Mouse (Mus musculus): Measurements from ENCODE around the gene Adamtsl5. TPM values are rescaled to one million over a fixed set of nuclear protein-coding genes. Genes with fewer than 3 reads are reported as not detected.
"Not testable (repeated sequence)": the region's sequence is repeated elsewhere in the genome, so short reads cannot be mapped to it uniquely, and the experiment has no call there.

Gene Adamtsl5
- polyA plus RNA-seq, 1 experiment from 2014 or later: 0.67 TPM

- Histone ChIP-seq H3K4me1 (peaks cover 20% of the 10 kb centered on the region), H3K27ac (no peak overlapping the region), H3K9me3 (no peaks in the 10 kb centered on the region), H3K36me3 (replicated peaks) (no peaks in the 10 kb centered on the region), H3K9ac (no peak overlapping the region), H3K27me3 (replicated peaks) (peaks cover 94% of the 10 kb centered on the region), H3K4me3 (no peak overlapping the region), H3K4me2 (no peak overlapping the region)
- WGBS: 23% methylated on average over 11 of the region's 11 CpGs
- ATAC-seq (replicated peaks): no peak
Measured at GRCm38 (mm10) chr10:80351896-80352295, 3.7 kb upstream of the Adamtsl5 start.

GRCm38 (mm10) chr10:80350292-80350691 lies 2.1 kb upstream of the Adamtsl5 start:
- H3K9ac ChIP-seq: no peak overlapping the region
- WGBS: 5% methylated on average over 7 of the region's 7 CpGs
- no peaks in the 10 kb centered on the region for H3K9me3 ChIP-seq
- no peak overlapping the region for H3K27ac ChIP-seq
- peaks cover 92% of the 10 kb centered on the region for H3K27me3 ChIP-seq (replicated peaks)
- H3K4me3 ChIP-seq: no peak overlapping the region
- peak; percentile 68 for ATAC-seq (replicated peaks)
- peaks cover 9% of the 10 kb centered on the region; the same call in 1 of the 2 replicates for H3K4me1 ChIP-seq
- no peak overlapping the region for H3K4me2 ChIP-seq
- no peaks in the 10 kb centered on the region for H3K36me3 ChIP-seq (replicated peaks)

GRCm38 (mm10) chr10:80348981-80349380 lies 769 bp upstream of the Adamtsl5 start:
- no peak overlapping the region for H3K9ac ChIP-seq
- WGBS: 16% methylated on average over 25 of the region's 26 CpGs
- no peak for ATAC-seq (replicated peaks)

GRCm38 (mm10) chr10:80347514-80347967 lies 671 bp downstream of the Adamtsl5 start:
- H3K36me3 ChIP-seq (replicated peaks): no peaks in the 10 kb centered on the region
- no peak overlapping the region for H3K4me3 ChIP-seq
- no peak overlapping the region for H3K9ac ChIP-seq
- no peaks in the 10 kb centered on the region for H3K9me3 ChIP-seq
- 17% methylated on average over 17 of the region's 17 CpGs for WGBS
- H3K27me3 ChIP-seq (replicated peaks): peaks cover 95% of the 10 kb centered on the region
- no peak overlapping the region for H3K4me2 ChIP-seq
- no peak for ATAC-seq (replicated peaks)
- H3K4me1 ChIP-seq: peaks cover 22% of the 10 kb centered on the region
- no peak overlapping the region for H3K27ac ChIP-seq

More at GRCm38 (mm10) chr10:80348981-80349380, 769 bp upstream of the Adamtsl5 start:
- no peaks in the 10 kb centered on the region for H3K36me3 ChIP-seq (replicated peaks)
- H3K9me3 ChIP-seq: no peaks in the 10 kb centered on the region
- 0 out of 2 replicates have a peak overlapping the region, but pooled peaks have one; percentile 2 for H3K4me2 ChIP-seq
- H3K4me1 ChIP-seq: peaks cover 9% of the 10 kb centered on the region
- H3K27ac ChIP-seq: no peak overlapping the region
- H3K4me3 ChIP-seq: no peak overlapping the region
- H3K27me3 ChIP-seq (replicated peaks): peaks cover 93% of the 10 kb centered on the region

GRCm38 (mm10) chr10:80345929-80346328 lies 2.3 kb downstream of the Adamtsl5 start:
- H3K27me3 ChIP-seq (replicated peaks): peaks cover 97% of the 10 kb centered on the region
- H3K9me3 ChIP-seq; H3K36me3 ChIP-seq (replicated peaks); H3K4me3 ChIP-seq; H3K9ac ChIP-seq; H3K4me2 ChIP-seq; ATAC-seq (replicated peaks); H3K27ac ChIP-seq: not testable (repeated sequence)
- WGBS: 77% methylated on average over 6 of the region's 6 CpGs
- H3K4me1 ChIP-seq: peaks cover 30% of the 10 kb centered on the region

- H3K9me3 ChIP-seq: no peaks in the 10 kb centered on the region
- WGBS: under 1% methylated on average over 16 of the region's 16 CpGs
- H3K27me3 ChIP-seq (replicated peaks): peaks cover 97% of the 10 kb centered on the region
- peaks cover 33% of the 10 kb centered on the region for H3K4me1 ChIP-seq
- ATAC-seq (replicated peaks): no peak
- no peak overlapping the region for H3K4me3 ChIP-seq
- H3K9ac ChIP-seq: no peak overlapping the region
- H3K4me2 ChIP-seq: no peak overlapping the region
- no peaks in the 10 kb centered on the region for H3K36me3 ChIP-seq (replicated peaks)
- H3K27ac ChIP-seq: no peak overlapping the region
Measured at GRCm38 (mm10) chr10:80345122-80345521, 3.1 kb downstream of the Adamtsl5 start.

GRCm38 (mm10) chr10:80344131-80344661 lies 4.0 kb downstream of the Adamtsl5 start:
- Histone ChIP-seq H3K9me3 (no peaks in the 10 kb centered on the region), H3K4me1 (peaks cover 36% of the 10 kb centered on the region)

GRCm38 (mm10) chr10:80343425-80343895 lies 4.8 kb downstream of the Adamtsl5 start:
- Histone ChIP-seq H3K27ac (no peak overlapping the region), H3K4me1 (peaks cover 30% of the 10 kb centered on the region), H3K4me2 (peak overlapping the region; percentile 56), H3K9ac (no peak overlapping the region), H3K4me3 (peak overlapping the region; percentile 32), H3K36me3 (replicated peaks) (no peaks in the 10 kb centered on the region), H3K27me3 (replicated peaks) (peaks cover 81% of the 10 kb centered on the region), H3K9me3 (no peaks in the 10 kb centered on the region)
- WGBS: 24% methylated on average over 13 of the region's 13 CpGs
- peak; percentile 16; the same call in 1 of the 2 replicates for ATAC-seq (replicated peaks)

More at GRCm38 (mm10) chr10:80344131-80344661, 4.0 kb downstream of the Adamtsl5 start:
- Histone ChIP-seq H3K9ac (no peak overlapping the region), H3K4me3 (no peak overlapping the region), H3K4me2 (no peak overlapping the region), H3K36me3 (replicated peaks) (no peaks in the 10 kb centered on the region), H3K27ac (no peak overlapping the region), H3K27me3 (replicated peaks) (peaks cover 88% of the 10 kb centered on the region)
- ATAC-seq (replicated peaks): no peak
- WGBS: 38% methylated on average over 9 of the region's 9 CpGs

- H3K27me3 ChIP-seq (replicated peaks): peaks cover 75% of the 10 kb centered on the region
- peak; percentile 65 for ATAC-seq (replicated peaks)
- no peaks in the 10 kb centered on the region for H3K36me3 ChIP-seq (replicated peaks)
- 0% methylated on average over 30 of the region's 33 CpGs for WGBS
- no peaks in the 10 kb centered on the region for H3K9me3 ChIP-seq
- H3K9ac ChIP-seq: no peak overlapping the region
- peaks cover 27% of the 10 kb centered on the region for H3K4me1 ChIP-seq
- H3K4me3 ChIP-seq: peak overlapping the region; percentile 32
- H3K4me2 ChIP-seq: peak overlapping the region; percentile 56
- H3K27ac ChIP-seq: no peak overlapping the region
Measured at GRCm38 (mm10) chr10:80342749-80343424, 5.3 kb downstream of the Adamtsl5 start.

GRCm38 (mm10) chr10:80342305-80342748 lies 5.9 kb downstream of the Adamtsl5 start:
- Histone ChIP-seq H3K9ac (no peak overlapping the region), H3K4me3 (peak overlapping the region; percentile 32), H3K4me1 (peaks cover 27% of the 10 kb centered on the region), H3K4me2 (peak overlapping the region; percentile 56), H3K27me3 (replicated peaks) (peaks cover 70% of the 10 kb centered on the region), H3K36me3 (replicated peaks) (no peaks in the 10 kb centered on the region), H3K9me3 (no peaks in the 10 kb centered on the region), H3K27ac (no peak overlapping the region)
- 2% methylated on average over 26 of the region's 26 CpGs for WGBS
- ATAC-seq (replicated peaks): peak; percentile 24

GRCm38 (mm10) chr10:80341491-80342304 lies 6.5 kb downstream of the Adamtsl5 start:
- Histone ChIP-seq H3K4me2 (peak overlapping the region; percentile 56), H3K9ac (no peak overlapping the region), H3K4me3 (peak overlapping the region; percentile 32), H3K9me3 (no peaks in the 10 kb centered on the region), H3K4me1 (peaks cover 27% of the 10 kb centered on the region), H3K27ac (no peak overlapping the region), H3K36me3 (replicated peaks) (no peaks in the 10 kb centered on the region), H3K27me3 (replicated peaks) (peaks cover 65% of the 10 kb centered on the region)
- peak; percentile 24; the same call in 1 of the 2 replicates for ATAC-seq (replicated peaks)
- 2% methylated on average over 47 of the region's 47 CpGs for WGBS

- no peaks in the 10 kb centered on the region for H3K9me3 ChIP-seq
- H3K4me2 ChIP-seq: no peak overlapping the region
- no peak overlapping the region for H3K9ac ChIP-seq
- H3K27ac ChIP-seq: no peak overlapping the region
- ATAC-seq (replicated peaks): no peak
- no peaks in the 10 kb centered on the region for H3K36me3 ChIP-seq (replicated peaks)
- no peak overlapping the region for H3K4me3 ChIP-seq
- peaks cover 60% of the 10 kb centered on the region for H3K27me3 ChIP-seq (replicated peaks)
- 6% methylated on average over 21 of the region's 21 CpGs for WGBS
- H3K4me1 ChIP-seq: peaks cover 27% of the 10 kb centered on the region
Measured at GRCm38 (mm10) chr10:80341026-80341425, 7.2 kb downstream of the Adamtsl5 start.
